Mouse (Mus musculus) left cerebral cortex, postnatal 4 days (tissue): ENCODE data around the gene Syt9. TPM values are rescaled to one million over a fixed set of nuclear protein-coding genes. Genes with fewer than 3 reads are reported as not detected.

ENCODE experiments used
- DNase-seq: peaks from one replicate; pipeline ENCODE4 v3.0.0-alpha.2; 2022
- intact Hi-C: fragments of 180-260 bp; cut with DNase I; formaldehyde crosslinking; loops from one replicate; pipeline ENCODE4 v1.15.1; 2025
- total RNA-seq, 2 experiments: library from RNA; stranded (reverse); gene quantifications; 2 replicates each; pipeline ENCODE4 v1.2.3; 2021

The Syt9 gene
- total RNA-seq, 2 experiments from 2014 or later: 19.1 to 20.6 TPM

GRCm38 (mm10) chr7:107535311-107535710 is 164.8 kb downstream of the Syt9 start:
- intact Hi-C loops: no loop called here
- no peak for DNase-seq

DNA sequence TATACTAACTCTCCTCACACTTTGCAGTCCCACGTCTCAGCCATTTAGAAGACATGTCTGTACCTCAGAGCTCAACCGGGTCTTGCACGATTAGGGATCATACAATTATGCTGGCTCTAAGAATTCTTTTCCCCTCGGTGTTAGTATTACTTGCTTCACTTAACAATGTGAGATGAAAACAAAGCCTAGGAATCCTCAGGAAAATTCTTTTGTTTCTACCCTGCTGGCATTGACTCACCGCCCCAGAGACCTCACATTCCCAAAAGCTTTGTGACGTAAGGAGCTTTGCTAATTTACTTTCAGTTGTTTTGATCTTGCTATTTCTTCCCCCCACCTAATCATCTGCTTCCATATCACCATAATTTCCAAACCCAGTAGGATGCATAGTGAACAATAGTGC is 166.0 kb downstream of the Syt9 start:
- no peak for DNase-seq
- intact Hi-C loops: no loop called here

DNA sequence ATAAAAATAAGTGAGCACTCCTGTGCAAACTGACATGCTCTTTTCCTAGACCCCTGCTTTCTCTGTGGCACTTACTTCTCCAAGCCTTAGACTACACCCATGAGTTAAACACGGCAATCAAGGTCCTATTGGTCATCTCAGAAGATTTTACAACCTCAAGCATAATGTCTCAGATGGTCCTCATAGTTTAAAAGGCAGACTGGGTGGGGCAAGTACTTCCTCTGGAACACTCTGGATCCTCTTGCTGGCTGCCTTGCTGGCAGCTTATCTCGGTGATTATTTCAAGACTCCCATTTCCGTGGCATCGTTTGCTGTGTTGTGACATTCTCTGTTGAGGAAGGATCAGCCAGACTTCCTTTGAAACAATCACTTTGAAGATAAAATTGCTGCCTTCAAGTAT is 169.5 kb downstream of the Syt9 start:
- no peak for DNase-seq
- intact Hi-C loops: no loop called here

DNA sequence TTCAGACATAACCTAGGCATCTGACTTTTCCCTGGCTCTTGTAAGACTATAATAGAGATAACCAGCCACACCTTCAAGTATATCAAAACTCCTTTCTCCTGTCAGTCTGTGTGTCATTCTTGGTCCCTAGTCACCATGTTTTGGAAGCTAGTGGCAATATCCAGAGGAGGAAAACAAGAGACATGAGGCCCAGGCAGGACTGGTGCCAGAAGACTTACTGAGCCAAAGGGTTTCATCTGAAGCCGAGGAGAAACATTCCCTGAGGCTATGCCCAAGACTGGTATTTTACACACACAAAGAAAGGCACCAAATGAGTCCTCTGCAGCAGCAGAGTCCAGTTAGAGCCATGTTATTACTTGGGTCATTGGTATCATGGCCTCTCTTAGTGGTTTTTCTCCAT is 174.5 kb downstream of the Syt9 start:
- intact Hi-C loops: no loop called here
- DNase-seq: no peak

GRCm38 (mm10) chr7:107547872-107548271 is 177.3 kb downstream of the Syt9 start:
- no peak for DNase-seq
- intact Hi-C loops: no loop called here

- intact Hi-C loops: no loop called here
- DNase-seq: no peak
These were observed 182.9 kb downstream of the Syt9 start for GRCm38 (mm10) chr7:107553461-107553860.

GRCm38 (mm10) chr7:107555906-107556305 is 185.4 kb downstream of the Syt9 start:
- peak; percentile 5 for DNase-seq
- intact Hi-C loops: no loop called here

GRCm38 (mm10) chr7:107560675-107561074 is 190.1 kb downstream of the Syt9 start:
- intact Hi-C loops: no loop called here
- DNase-seq: no peak

- DNase-seq: no peak
- intact Hi-C loops: no loop called here
These were observed 191.1 kb downstream of the Syt9 start for GRCm38 (mm10) chr7:107561584-107561983.

- intact Hi-C loops: no loop called here
These were observed 193.2 kb downstream of the Syt9 start for GRCm38 (mm10) chr7:107563727-107564126.

DNA sequence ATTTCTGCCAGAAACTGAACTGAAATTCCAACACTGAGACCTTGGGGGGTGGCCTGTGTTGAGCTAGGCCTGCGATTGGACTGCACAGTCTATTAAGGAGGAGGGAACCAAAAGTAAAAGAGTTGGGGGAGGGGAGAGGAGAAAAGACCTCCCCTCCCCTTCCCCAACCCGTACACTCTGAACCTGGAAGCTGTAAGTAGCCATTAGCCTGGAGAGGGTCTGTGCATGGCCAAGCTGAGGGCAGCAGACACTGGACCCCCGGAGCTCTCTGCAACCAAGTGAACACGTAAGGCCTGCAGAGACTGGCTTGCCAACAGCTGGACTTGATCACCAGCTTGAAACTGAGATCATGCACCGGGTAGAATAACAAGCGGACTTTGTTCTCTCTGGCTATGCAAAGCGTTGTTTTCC is 196.7 kb downstream of the Syt9 start, which contains the start of gene Olfml1:
Gene Olfml1, plus strand, starts transcription at position 186 of the 411 bp plus-strand sequence.
- DNase-seq: peak; percentile 2
- intact Hi-C loops: no loop called here

More at GRCm38 (mm10) chr7:107563727-107564126, 193.2 kb downstream of the Syt9 start:
- DNase-seq: no peak

DNA sequence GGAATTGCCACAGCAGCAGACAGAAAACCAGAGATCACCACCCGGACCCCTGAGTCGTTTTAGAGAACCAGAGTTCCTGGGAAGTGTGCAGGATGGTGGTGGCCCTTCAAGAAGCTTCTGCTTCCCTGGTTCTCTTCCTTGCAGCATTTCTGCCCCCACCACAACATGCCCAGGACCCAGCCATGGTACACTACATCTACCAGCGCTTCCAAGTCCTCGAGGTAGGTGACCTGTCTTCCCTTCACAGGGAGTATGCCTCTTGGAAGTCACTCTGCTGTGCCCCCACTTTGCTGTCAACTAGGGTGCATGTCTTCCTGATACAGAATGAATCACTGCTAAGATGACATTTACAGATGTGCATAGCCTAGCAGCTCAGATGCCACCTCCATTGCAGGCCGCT is 197.1 kb downstream of the Syt9 start:
- intact Hi-C loops: no loop called here
- DNase-seq: no peak

DNA sequence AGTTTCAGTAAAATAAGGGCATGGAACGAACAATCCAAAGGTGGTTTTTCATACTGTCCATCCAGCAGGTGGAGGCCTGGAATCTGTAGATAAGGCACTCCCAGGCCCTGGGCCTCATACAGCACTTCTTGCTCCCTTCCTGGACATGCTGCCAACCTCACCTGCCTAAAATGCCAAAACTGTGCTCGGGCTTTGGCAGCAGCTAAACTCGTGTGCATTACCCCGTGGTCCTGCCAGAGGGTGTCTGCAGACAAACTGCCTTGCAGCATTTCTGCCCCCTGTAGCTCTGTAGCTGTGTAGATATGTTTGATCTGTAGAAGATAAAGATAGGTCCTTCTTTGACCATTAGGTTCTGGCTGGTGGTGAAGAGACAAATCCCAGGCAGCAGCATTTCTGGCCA is 198.4 kb downstream of the Syt9 start:
- no peak for DNase-seq
- intact Hi-C loops: no loop called here

DNA sequence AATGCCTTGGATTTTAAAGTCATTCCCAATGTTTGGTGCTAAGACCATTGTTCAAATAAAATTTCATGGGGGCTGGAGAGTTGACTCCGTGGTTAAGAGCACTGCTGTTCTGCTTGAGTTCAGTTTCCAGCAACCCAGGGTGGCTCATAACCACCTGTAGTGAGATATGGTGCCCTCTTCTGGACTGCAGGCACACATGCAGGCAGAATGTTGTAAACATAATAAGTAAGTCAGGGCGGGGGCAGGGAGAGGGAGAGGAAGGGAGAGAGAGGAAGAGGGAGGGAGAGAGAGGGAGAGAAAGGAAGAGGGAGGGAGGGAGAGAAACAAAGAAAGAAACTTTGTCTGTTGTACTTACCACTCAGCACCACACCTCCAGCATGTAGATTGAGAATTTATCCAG is 203.3 kb downstream of the Syt9 start:
- DNase-seq: no peak
- intact Hi-C loops: no loop called here

- intact Hi-C loops: no loop called here
- DNase-seq: no peak
These were observed 203.7 kb downstream of the Syt9 start for GRCm38 (mm10) chr7:107574276-107574675.

DNA sequence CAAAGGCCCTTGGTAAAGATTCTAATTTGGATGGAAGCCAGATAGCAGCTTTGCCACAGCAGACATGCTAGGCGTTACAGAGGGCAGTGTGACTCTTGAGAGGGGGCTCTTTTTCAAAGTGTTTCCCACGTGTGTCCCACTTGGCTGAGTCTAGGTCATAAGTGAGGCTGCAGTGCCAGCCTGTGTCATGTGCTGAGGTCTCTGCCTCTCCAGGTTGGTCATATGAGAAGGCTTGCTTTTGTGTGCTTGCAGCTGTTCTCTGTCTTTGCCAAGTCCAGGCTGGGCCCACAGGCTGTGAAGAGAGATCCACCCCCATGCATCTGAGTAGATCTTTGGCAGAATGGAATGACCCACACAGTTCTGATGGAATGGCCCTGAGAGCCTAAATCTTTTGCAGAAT is 222.1 kb downstream of the Syt9 start:
- intact Hi-C loops: loop anchor here (10.0 kb wide), 1 partner anchor 62 kb away; no protein-coding TSS in a partner anchor
- peak; percentile 24 for DNase-seq

- intact Hi-C loops: loop anchor here (10.0 kb wide), 1 partner anchor 61 kb away; no protein-coding TSS in a partner anchor
- no peak for DNase-seq
These were observed 223.4 kb downstream of the Syt9 start for GRCm38 (mm10) chr7:107593904-107594303.

- DNase-seq: peak; percentile 42
- intact Hi-C loops: loop anchor here (10.0 kb wide), 1 partner anchor 60 kb away; no protein-coding TSS in a partner anchor
These were observed 223.9 kb downstream of the Syt9 start for GRCm38 (mm10) chr7:107594325-107594856.

- intact Hi-C loops: loop anchor here (10.0 kb wide), 1 partner anchor 60 kb away; no protein-coding TSS in a partner anchor
- DNase-seq: peak; percentile 84
These were observed 224.4 kb downstream of the Syt9 start, which contains the start of gene Ppfibp2 for GRCm38 (mm10) chr7:107594857-107595402. Gene Ppfibp2, plus strand, starts transcription at chr7:107595207.

- intact Hi-C loops: loop anchor here (10.0 kb wide), 1 partner anchor 59 kb away; no protein-coding TSS in a partner anchor
- no peak for DNase-seq
These were observed 224.9 kb downstream of the Syt9 start for GRCm38 (mm10) chr7:107595426-107595825.

DNA sequence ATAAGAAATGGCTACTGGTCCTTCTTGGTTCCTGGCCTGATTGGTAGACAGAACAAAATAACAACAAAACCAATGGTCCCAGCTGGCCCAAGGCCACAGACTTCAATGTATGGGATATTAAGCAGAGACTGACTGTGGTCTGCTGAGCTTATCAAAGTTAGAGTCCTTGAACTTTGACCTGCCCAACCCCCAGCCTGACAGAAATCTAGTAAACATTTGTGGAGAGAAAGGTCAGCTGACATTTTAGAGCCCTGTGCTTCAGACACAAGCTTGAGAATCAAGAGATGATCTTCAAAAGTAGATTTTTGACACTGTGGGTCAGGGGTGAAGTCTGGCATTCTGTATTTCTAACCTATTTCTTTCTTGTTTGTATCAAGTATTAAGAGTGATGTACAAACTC is 226.2 kb downstream of the Syt9 start:
- intact Hi-C loops: loop anchor here (10.0 kb wide), 1 partner anchor 58 kb away; no protein-coding TSS in a partner anchor
- no peak for DNase-seq

- no peak for DNase-seq
- intact Hi-C loops: loop anchor here (10.0 kb wide), 1 partner anchor 57 kb away; no protein-coding TSS in a partner anchor
These were observed 227.4 kb downstream of the Syt9 start for GRCm38 (mm10) chr7:107597956-107598355.
